Mouse (Mus musculus): Measurements from ENCODE around the gene Ttll11.

Gene Ttll11

DNA sequence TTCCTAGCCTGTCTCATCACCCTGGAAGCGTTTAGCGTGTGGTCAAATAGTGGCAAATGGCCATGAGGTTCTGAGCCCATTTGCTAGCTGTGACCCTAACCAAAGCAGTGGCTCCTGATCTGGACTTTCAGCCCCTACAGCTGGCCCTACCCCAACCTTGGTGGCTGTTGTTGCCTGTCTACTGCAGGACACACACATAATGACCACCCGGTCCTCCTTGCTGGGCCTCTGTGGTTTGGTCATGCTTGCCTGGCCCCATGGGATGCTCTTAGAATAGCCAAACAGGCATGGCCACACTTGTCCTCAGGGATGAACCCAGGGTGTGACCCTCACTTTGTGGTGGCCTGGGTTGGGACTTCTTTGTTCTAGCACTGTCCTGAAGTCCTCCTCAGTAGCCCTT, 80.0 kb downstream of the Ttll11 start:
- no peak for DNase-seq (ENCODE audit: low spot score in 2 of 2)

DNA sequence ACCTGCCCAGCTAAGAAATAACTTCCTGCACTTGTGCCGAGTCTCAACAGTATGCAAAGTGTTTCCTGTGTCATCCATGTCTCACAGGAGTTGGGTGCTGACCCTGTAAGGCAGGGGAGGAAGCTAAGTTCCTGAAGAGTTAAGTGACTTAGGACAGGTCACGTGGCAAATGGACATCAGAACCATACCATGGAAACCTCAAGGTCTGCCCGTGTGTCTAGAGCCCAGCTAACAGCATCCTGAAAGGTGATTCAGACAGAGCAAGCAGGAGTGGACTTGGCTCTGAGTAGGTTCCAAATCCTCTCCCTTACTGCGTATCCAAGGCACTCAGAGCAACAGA, 80.6 kb downstream of the Ttll11 start:
- no peak for DNase-seq (ENCODE audit: low spot score in 2 of 2)

DNA sequence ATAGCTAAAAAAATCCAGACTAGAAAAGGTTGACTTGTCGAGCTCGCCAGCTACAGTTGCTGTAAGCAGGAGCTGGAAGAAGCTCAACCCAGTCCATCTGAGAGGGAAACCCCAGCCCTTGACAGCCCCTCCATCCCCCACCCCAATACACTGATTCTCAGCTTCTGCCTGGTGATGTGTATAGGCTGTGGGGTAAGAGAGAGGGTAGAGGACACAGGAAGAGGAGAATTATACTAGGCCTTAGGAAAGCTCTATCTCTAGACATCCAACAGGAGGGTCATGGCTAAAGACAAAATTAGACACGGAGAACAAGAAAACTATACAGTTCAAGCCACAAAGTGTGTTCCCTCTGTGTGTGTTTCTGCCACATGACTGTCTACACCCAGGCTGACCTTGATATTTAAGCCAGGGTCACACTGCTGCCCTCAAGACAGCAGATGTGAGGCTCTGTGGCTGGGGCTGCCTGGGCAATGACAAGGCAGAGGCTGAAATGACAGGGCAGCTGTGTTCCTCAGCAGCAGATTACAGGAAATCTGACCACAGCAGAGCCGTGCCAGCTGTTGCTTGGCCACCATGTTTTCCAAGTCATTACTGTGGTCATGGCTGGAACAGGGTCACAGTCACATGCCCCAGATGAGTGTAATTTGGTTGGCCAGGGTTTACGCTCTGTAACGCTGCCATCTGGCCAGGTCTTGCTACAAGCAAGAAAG, 81.1 kb downstream of the Ttll11 start:
- peak in 1 of 2 experiments; percentile 19 for DNase-seq (ENCODE audit: low spot score in 2 of 2)

DNA sequence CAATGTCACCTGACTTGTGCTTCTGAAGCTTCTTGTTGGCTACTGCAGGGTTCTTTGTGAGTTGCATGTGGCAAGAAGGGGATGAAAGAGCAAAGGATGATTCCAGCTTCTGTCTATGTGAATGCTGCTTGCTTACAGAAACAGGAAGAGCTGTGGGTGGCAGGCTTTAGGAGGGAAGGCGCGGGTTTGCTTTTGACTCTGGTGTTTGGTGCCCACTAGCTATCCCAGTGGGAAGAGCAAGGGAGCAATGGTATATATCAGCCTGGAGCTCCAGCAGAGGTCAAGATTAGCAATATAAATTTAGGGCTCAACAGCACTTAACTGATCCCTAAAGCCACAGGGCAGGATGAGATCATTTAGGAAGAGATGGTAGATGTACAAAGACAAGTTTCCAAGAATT, 82.6 kb downstream of the Ttll11 start:
- no peak for DNase-seq (ENCODE audit: low spot score in 2 of 2)

DNA sequence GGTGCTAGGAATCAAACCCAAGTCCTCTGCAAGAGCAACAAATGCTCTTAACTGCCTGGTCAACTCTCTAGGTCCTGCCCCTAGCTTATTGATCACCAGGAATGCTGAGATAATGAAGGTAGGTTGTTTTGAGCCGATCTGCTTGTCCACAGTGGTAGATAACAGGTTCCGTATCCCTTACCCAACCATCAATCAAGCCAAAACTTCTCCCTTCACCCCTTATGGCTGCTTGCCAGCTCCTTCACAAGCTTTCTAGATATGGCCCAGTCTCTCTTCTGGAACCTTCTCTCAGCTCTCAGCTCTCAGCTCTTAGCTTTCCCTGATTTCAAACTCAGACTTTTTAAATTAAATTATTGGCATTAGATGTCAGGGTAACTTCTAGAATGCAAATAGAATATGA, 85.2 kb downstream of the Ttll11 start:
- DNase-seq (ENCODE audit: low spot score in 2 of 2) = no peak

DNA sequence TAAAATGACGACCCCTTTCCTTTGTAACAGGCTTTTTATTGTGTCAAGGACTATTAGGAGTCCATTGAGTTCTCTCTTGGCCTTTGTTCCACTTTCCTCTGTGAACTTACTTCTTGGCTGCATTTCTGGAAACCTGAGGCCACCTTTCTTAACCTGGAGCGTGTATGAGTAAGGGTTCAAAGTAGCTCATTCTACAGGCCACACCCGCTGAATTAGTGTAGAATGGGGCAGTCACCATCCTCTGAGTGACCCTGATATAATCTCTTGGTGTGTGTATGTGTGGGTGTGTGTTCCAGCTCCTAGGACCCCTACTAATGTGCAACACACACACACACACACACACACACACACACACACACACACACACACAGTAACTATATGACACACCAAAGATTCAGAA, 89.1 kb downstream of the Ttll11 start:
- no peak for DNase-seq (ENCODE audit: low spot score in 2 of 2)

DNA sequence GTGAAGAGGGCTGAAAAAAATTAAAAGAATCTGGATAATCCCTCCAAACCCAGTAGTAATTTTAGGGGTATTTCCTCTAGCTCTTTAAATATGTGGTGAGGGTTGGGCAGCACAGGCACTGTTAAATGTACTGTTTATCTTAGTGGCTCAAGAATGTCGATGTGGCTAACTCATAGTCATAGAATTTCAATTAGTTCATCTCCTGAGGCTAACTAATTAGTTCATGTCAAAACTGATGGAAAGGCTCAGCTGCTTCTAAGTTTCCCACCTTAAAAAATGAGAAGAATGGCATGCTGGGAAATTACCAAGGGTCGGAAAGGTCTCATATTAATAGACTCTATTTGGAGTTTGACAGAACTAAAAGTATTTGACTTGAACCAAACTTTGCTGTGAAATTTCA, 89.9 kb downstream of the Ttll11 start:
- no peak for DNase-seq (ENCODE audit: low spot score in 2 of 2)

DNA sequence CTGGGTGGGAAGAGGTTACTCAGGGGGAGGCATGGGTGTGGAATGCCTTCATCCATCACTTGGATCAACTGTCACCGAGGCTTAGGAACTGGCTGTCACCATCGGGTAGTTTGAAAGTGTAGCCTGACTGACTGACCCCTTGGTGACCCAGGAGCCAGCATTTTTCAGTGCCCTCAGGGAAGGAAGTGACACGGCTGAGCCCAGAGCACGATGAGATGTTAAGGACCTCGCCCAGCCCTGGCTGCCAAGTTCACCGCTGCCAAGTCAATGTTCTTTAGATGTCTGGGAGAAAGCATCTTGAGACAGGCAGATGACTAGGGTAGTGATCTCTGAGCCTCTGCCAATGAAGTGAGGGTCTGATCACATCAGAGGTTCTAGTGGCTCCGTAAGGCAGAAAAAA, 95.4 kb downstream of the Ttll11 start:
- no peak for DNase-seq (ENCODE audit: low spot score in 2 of 2)

DNA sequence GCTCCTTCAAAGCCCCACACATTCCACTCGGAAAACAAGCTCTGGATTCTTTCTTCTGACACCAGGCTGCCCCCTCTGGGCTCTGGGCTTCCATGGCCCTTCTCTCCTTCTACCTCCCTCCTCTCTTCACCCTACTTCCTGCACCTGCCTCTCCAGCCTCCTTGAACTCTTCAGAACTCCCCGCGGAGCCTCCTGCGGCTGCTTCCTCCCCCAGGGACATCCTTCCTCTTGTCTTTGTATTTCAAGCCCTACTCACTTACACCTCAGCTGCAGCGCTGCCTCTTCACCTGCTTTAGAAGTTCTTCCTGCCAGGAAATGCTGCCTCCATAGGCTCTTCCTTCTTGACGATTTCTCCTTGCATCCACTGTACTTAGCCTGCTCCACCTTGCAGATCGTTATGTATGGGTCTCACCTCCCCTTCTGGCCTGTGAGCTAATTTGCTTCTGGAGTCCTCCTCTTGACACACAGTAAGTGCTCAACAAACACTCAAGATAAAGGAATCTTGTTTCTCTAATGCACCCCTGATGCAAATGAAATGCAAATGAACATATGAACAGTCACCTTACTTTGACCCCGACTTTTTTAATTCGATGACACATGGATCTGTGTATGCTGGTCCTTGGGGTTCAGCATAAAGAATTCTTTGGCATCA, 97.3 kb downstream of the Ttll11 start:
- DNase-seq (ENCODE audit: low spot score in 2 of 2) = no peak

DNA sequence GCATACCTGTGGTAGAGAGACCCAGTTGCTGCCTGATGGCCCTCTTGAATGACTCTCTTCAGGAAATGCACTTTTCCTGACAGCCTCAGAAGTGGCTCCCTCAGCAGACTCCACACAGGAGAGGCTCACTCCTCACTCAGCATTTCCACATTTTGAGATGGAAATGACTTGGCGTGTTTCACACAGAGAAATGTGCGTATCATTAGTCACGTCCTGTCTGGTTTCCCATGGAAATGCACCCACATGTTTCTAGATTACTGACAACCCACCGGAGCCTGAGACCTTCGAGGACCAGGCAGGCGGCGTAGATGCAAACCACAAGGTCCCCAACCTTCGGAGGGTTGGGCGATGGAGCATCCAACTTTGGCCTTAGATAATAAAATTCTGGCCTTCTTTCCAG, 97.8 kb downstream of the Ttll11 start:
- no peak for DNase-seq (ENCODE audit: low spot score in 2 of 2)

DNA sequence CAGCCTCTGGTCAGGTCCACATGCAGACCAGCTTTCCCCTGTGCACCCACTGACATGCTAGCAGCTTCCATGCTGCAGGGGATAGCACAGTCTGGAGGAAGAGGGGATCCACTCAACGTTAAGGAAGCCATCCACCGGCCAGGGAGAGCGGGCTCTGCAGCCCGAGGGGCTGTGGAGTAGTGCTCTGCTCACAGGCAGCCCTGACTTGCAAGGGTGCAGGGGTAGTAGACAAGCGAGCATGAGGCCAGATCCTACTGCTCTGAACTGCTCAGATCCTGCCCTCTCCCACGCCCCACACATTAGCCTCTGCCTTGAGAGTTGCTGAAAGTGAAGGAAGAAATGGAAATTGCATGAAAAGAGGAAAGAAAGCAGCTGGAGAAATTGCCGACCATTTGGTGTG, 99.4 kb downstream of the Ttll11 start:
- no peak for DNase-seq (ENCODE audit: low spot score in 2 of 2)

DNA sequence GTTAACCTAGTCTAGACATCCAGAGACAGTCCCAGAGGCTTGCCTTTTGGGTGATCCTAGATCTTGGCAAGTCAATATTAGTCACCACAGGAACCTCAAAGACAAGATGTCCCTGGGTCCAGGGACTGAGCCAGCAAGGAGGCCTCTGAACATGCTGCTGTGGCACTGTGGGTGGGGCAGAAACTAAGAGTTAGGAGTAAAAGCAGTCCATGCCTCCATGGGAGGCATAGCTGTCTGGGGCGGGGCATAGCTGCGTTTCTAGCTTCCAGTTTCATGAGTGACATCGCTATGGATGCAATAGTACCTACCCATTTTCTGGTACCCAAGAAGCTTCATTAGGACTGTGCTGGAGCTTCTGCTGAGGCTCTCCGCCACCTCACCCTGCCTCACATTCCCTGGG, 99.8 kb downstream of the Ttll11 start:
- DNase-seq (ENCODE audit: low spot score in 2 of 2) = no peak

DNA sequence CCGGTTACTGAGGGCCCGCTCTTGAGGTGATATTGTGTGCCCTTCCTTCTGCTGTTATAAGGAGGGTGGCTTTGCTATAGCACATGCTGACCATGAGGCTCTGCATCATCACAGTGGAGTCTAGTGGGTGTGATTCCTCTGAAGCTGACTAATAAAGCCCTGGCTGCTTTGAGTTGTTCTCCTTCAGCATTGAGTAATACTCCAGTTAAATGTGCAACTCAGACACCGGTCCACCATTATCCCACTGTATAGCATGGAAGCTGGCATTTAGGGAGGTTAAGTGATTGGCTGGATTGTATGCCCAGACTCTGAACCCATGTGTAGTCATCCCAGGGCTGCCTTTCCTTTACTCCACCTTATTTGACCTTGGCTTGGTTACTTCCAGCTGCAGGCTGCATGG, 101.2 kb downstream of the Ttll11 start:
- DNase-seq (ENCODE audit: low spot score in 2 of 2) = no peak

DNA sequence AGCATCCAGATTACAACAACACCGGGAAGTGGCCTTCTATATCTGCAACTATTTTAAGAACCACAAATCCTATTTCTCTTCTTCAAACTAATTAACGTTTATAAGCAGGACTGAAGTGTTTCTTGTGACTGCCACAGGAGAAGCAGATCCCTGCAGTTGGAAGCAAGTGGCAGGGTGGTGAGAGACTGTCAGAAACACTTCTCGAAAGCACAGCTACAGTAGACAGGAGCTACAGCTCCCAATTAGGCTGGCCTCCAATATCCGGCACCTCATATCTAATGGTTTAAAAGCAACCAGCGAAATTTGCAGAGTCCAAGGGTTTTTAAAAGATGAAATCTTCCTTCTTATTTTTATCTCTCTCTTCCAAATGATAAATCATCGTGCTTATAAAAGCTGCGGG, 104.1 kb downstream of the Ttll11 start:
- no peak for DNase-seq (ENCODE audit: low spot score in 2 of 2)

DNA sequence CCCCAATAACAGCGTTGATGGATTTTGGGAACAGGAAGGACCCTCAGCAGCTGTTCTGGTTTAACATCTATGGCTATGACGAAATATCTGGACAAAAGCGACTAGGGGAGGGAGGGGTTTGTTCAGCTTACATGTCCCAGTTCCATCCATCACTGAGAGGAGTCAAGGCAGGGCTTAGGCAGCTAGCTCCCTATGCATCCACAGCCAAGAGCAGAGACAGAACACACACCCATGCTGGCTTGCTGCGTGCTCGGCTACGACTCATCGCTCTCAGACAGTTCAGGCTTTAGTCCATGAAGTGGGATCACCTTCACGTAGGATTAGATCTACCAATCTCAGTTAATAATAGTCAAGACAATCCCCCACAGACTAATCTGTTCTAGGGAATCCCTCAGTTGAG, 105.3 kb downstream of the Ttll11 start:
- no peak for DNase-seq (ENCODE audit: low spot score in 2 of 2)

DNA sequence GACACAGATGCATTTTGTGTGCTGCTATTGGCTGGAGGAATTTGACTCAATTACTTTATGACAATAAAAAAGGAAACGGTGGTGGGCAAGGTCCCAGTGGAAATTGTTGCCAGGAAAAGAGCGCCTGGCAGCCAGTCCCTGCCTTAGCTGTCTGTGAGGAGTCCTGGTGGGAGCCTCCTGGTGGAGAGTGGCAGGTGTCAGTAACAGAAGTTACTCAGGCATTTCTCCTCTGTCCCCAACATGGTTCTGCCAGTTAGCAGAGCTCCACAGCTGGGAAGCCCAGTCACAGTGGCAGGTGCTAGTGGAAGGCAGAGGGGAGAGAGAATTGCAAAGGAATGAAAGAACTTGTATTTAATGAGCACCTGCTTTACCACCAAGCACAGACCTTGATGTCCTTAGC, 110.5 kb downstream of the Ttll11 start:
- no peak for DNase-seq (ENCODE audit: low spot score in 2 of 2)

DNA sequence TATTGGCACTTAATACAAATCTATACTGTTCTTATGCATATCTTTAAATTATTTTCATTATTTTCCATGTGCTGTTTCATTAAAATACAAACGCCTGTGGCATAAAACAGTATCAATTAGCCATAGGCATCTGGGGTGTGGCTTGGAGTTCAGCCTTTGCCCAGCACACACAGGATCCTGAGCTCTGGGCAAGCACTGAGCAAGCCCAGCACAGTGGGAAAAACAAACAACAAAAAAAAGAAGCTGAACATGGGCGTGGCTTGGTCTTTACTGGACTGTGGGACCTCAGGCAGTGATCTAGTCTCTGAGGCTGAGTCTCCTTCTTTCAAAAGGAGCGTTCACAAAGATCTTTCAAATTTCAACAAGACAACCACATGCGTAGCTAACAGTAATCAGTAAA, 116.4 kb downstream of the Ttll11 start:
- no peak for DNase-seq (ENCODE audit: low spot score in 2 of 2)

DNA sequence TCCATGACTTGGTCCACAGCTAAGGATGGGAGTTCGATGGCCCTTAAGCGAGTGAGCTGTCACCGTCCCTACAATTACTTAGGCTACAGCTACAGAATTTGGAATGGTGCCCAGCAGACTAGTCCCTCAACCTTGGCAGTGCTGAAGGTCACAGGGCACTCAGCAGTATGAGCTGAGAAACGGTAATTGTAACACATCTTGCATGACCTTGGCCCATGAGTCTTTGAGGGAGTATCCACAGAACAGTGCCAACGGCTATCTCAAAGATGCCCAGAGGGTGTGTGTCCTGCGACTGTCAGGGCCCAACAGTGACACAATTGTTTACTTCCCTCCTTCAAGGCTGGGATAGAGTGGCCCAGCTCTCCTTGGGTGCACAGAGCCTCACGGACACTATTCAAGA, 118.5 kb downstream of the Ttll11 start:
- DNase-seq (ENCODE audit: low spot score in 2 of 2) = no peak

DNA sequence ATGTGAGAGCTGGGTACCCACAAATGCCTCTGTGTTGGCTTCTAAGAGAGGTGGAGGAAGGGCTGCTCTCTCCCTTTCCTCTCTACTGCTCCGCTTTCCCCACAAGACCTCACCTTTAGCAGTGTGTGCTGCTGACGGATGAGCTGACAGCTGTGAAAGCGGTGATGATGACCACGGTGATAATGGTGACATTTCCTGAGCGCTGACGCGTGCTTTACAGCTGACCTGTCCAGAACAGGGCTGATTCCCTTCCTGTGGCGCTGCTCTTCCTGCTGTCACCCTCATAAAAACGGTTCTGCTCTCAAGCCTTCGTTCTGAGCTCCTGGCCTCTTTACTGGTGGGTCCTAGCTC, 119.3 kb downstream of the Ttll11 start:
- DNase-seq (ENCODE audit: low spot score in 2 of 2) = no peak

DNA sequence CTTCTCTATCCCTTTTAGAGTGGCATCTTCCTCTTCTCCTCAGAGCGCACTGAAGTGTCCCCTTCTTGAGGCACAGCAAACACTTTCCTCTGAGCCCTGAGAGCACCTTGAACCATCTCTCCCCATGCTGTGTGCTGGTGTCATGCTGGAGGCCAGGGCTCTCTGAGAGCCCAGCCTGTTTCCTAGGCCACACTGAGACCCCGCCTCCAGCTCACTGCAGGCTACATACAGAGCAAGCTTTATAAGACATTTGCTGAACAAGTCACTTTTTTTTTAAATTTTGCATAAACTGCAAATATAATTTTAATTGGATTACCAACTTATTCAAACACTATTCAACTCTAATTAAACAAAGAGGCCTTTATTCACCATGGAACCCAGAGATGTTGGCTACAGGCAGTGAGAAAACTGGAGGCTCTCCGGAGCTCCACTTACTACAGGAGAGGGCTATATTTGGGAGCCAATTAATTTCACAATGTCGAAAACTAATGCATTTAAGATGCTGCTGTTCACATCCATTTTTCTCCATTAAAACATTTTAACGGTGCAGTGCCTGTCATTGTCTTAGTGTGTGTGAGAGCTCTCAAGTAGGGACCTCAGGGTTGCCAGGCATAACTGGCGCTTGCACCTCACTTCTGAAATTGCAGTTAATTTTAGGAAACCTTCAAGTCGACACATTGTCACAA, 119.9 kb downstream of the Ttll11 start:
- DNase-seq (ENCODE audit: low spot score in 2 of 2) = no peak

DNA sequence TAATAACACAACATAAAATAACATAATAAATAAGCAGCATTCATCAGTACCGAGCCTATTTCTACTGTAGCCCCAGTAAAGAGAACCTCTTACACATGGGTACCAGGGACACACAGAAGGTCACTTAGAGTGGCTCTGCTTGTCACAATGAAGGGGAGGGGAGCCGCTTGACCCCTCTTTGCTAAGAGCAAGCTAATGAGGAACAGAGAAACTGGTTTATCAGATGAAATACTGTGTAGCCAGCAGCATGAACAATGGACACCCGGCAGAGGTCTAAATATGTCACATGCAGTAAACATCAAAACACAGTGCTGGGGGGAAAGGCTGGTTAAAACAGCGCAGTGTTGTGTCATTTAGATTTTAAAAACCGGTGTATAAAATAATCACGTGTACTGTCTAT, 121.4 kb downstream of the Ttll11 start:
- no peak for DNase-seq (ENCODE audit: low spot score in 2 of 2)

DNA sequence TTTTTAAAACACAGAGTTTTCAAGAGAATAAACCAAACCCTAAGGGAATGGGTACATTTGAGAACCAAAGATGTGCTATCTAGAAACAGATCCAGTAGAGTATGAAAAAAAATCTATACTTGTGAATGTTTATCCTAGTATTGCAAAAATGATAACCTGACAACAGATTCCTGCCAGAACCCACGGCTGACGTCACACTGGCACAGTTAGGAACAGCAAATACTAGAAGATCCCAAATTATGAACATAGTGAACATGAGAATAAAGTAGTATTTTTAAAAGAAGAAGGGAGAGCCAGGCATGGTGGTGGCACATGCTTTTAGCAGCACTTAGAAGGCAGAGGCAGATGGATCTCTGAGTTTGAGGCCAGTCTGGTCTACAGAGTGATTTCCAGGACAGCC, 122.8 kb downstream of the Ttll11 start:
- DNase-seq (ENCODE audit: low spot score in 2 of 2) = no peak

DNA sequence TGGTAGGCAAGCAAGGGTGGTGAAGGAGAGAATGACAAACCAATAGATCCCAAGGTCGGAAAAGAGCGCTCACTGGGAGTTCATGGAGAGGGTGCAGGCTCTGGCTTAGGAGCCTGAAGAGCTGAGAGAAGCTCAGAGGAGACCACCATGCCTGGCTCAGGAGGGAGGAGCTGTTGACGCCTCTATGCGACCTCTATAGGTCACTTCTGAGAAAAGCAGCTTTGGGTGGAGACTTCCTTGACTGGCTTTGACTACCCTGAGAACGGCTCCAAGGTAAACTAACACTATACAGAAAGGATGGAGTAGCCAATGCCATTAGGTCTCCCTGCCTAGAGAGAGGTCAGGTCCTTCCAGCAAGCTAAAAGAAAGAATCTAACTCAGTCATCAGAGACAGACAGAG, 124.8 kb downstream of the Ttll11 start:
- no peak for DNase-seq (ENCODE audit: low spot score in 2 of 2)

DNA sequence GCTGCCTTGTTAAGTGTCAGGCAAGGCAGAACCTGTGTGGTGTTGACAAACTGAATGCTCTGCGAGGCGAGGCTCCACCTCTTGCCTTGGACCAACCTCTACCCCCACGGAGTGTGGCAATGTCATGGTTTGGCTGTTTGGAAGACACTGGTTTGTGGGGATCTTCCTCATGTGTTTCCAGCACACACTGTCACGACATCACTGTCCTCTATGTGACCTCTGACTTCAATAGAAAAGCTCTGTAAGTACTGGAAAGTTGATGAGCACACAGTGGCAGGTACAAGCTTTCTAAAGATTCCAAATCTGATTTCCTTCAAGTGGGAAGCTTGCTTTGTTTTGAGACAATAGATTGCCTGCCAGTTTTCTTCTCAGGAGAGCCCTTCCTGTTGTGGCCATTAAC, 126.7 kb downstream of the Ttll11 start:
- DNase-seq (ENCODE audit: low spot score in 2 of 2) = no peak
